Mouse (Mus musculus) common myeloid progenitor, adult 5-6 weeks (primary cell): Measurements from ENCODE around the gene Olfr12. TPM values are rescaled to one million over a fixed set of nuclear protein-coding genes. Genes with fewer than 3 reads are reported as not detected.

ENCODE experiments used
- total RNA-seq: library from RNA; stranded (forward); fragments of 200-1000, 187-1606 nt; gene quantifications from 2 replicates; pipeline ENCODE4 v1.2.3, GENCODE M21; 2017

Olfr12 gene
- total RNA-seq, 1 experiment from 2014 or later, result not detected

Other genes starting within 250 kb of the Olfr12 start
- 93.3 and 103 TPM in 2 replicates for gene Ndufa10, start 143.9 kb upstream of the Olfr12 start, total RNA-seq
- gene Olfr1416, start 132.7 kb upstream of the Olfr12 start, total RNA-seq, result not detected in 2 replicates
- gene Olfr1415, start 121.7 kb upstream of the Olfr12 start, total RNA-seq, result not detected in 2 replicates
- gene Olfr1414, start 99.1 kb upstream of the Olfr12 start, total RNA-seq, result not detected in 2 replicates
- gene Olfr1413, start 46.5 kb upstream of the Olfr12 start, total RNA-seq, result not detected in 2 replicates
- not detected in 2 replicates for gene Olfr1412, start 32.0 kb upstream of the Olfr12 start, total RNA-seq
- not detected in 2 replicates for gene Olfr1411, start 23.4 kb upstream of the Olfr12 start, total RNA-seq
- not detected in 2 replicates for gene Olfr1410, start 12.0 kb upstream of the Olfr12 start, total RNA-seq
- 124 and 156 TPM in 2 replicates for gene Cops9, start 24.2 kb downstream of the Olfr12 start, total RNA-seq
- 6.0 and 8.2 TPM in 2 replicates for gene Otos, start 31.1 kb downstream of the Olfr12 start, total RNA-seq
- 11.5 and 11.8 TPM in 2 replicates for gene Gpc1, start 213.9 kb downstream of the Olfr12 start, total RNA-seq